Mouse (Mus musculus) erythroblast, embryonic 14.5 days (primary cell): Measurements from ENCODE around the gene Trip12. TPM values are rescaled to one million over a fixed set of nuclear protein-coding genes. Genes with fewer than 3 reads are reported as not detected.

Source experiments
- H3K27me3 ChIP-seq: 2 replicates; pipeline ENCODE4 v1.6.1; 2012; ENCODE audit warnings: inconsistent platforms; ENCODE audit not compliant: control insufficient read depth
- H3K36me3 ChIP-seq: 2 replicates; pipeline ENCODE4 v1.6.1; 2012; ENCODE audit warnings: mild to moderate bottlenecking, inconsistent platforms; ENCODE audit not compliant: control insufficient read depth
- H3K4me1 ChIP-seq: 2 replicates; pipeline ENCODE4 v1.6.1; 2012; ENCODE audit warnings: inconsistent platforms; ENCODE audit not compliant: control insufficient read depth
- H3K4me3 ChIP-seq: replicated peaks from 2 replicates; pipeline ENCODE3; 2012; ENCODE audit warnings: moderate library complexity, mild to moderate bottlenecking, inconsistent platforms
- H3K9me3 ChIP-seq: 2 replicates; pipeline ENCODE4 v1.6.1; 2012; ENCODE audit warnings: low read length, inconsistent platforms, mixed read lengths; ENCODE audit not compliant: control insufficient read depth
- GATA1 ChIP-seq: IDR thresholded peaks from 2 replicates; pipeline ENCODE4 v1.6.1; 2012; ENCODE audit warnings: low read length, inconsistent platforms, mixed read lengths
- TAL1 ChIP-seq: IDR thresholded peaks from 3 replicates; pipeline ENCODE4 v1.6.1; 2012; ENCODE audit warnings: low read length, inconsistent platforms, mixed read lengths
- polyA plus RNA-seq: library from polyadenylated mRNA; stranded (reverse); fragments of >175 nt; gene quantifications from 2 replicates; pipeline ENCODE4 v1.2.3, GENCODE M21; 2012

Gene Trip12
- 0.30 and 0.84 TPM in 2 replicates for polyA plus RNA-seq

GRCm38 (mm10) chr1:84840018-84840664 lies at the start of gene Trip12:
Trip12 (minus strand) TSS chr1:84840516.
- H3K4me1 ChIP-seq, result peaks cover 31% of the 10 kb centered on the region
- peak within 1 kb of the TSS; percentile 86 for H3K4me3 ChIP-seq
- H3K36me3 ChIP-seq, result no peaks in the 10 kb centered on the region; the same call in 1 of the 2 replicates
- no peaks in the 10 kb centered on the region for H3K9me3 ChIP-seq
- no peak for TF ChIP-seq TAL1
- no peaks in the 10 kb centered on the region for H3K27me3 ChIP-seq

DNA sequence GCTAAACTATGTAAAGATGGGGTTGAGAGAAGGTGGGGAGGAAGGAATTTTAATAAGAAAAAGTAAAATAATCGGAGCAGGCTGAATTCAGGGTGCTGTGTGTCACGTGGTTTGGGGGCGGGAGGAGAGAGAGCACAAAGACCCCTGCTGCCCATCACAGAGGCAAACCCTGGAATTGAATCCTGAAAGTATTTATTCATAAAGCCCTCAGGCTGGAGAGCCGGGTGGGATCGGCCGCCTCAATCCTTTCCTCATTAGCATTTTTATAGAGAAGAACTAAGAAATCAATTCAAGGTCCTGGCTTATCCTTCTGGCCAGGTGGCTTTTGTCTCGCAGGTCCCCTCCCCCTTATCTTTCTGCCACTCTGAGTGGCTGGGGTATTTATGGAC lies 49.7 kb upstream of the Trip12 start:
- no peak overlapping the region for H3K4me3 ChIP-seq
- no peak for TF ChIP-seq TAL1
- no peak for TF ChIP-seq GATA1
- no peaks in the 10 kb centered on the region for H3K9me3 ChIP-seq
- no peaks in the 10 kb centered on the region for H3K27me3 ChIP-seq
- no peaks in the 10 kb centered on the region for H3K36me3 ChIP-seq
- no peaks in the 10 kb centered on the region for H3K4me1 ChIP-seq

- no peaks in the 10 kb centered on the region for H3K36me3 ChIP-seq
- TF ChIP-seq GATA1 (no peak), TAL1 (no peak)
- H3K27me3 ChIP-seq, result no peaks in the 10 kb centered on the region
- no peak overlapping the region for H3K4me3 ChIP-seq
- H3K9me3 ChIP-seq, result no peaks in the 10 kb centered on the region
- no peaks in the 10 kb centered on the region for H3K4me1 ChIP-seq
Measured at GRCm38 (mm10) chr1:84889330-84890004, 49.2 kb upstream of the Trip12 start.

DNA sequence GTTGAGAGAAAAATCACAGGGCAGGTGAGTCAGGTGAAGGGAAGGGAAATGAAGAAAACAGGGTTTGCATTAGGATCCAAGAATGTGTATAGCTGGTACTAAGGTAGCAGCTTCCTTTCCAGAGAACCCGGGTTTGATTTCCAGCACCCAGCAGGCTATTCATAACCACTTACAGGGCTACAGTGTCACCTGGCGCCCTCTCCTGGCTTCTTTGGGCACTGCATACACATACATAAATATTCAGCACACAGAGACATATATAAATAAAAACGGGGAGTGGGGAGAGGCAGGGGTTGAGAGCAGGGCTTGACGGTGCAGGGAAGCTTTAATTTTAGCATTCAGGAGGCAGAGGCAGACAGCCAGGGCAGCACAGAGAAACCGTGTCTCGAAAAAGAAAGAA lies 45.6 kb upstream of the Trip12 start:
- Histone ChIP-seq H3K36me3 (no peaks in the 10 kb centered on the region), H3K4me1 (no peaks in the 10 kb centered on the region), H3K9me3 (no peaks in the 10 kb centered on the region), H3K27me3 (no peaks in the 10 kb centered on the region), H3K4me3 (no peak overlapping the region)
- TF ChIP-seq GATA1, result no peak
- no peak for TF ChIP-seq TAL1

- Histone ChIP-seq H3K4me3 (no peak overlapping the region), H3K4me1 (no peaks in the 10 kb centered on the region), H3K9me3 (no peaks in the 10 kb centered on the region), H3K36me3 (no peaks in the 10 kb centered on the region), H3K27me3 (no peaks in the 10 kb centered on the region)
- TF ChIP-seq GATA1 (no peak), TAL1 (no peak)
Measured at GRCm38 (mm10) chr1:84885174-84885573, 44.9 kb upstream of the Trip12 start.

DNA sequence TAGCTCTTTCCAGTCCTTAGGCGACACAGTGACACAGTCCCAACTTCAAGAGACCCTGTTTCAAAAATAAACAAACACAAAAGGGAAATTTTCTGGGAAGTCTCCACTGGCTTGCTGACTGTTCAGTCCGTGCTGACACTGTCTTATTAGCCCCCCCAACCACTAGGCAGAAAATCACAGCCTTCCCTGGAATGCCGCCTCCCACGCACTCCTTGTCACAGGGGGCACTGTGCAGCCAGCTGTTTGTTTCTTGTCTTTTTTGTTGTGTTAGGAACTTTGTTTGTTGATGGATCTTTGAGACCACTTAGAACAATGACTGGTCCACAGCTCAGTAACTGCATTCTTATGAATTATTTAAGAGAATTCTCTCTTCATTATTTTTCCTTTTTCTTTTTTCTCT lies 43.6 kb upstream of the Trip12 start:
- H3K4me1 ChIP-seq, result no peaks in the 10 kb centered on the region
- H3K36me3 ChIP-seq, result no peaks in the 10 kb centered on the region
- no peak overlapping the region for H3K4me3 ChIP-seq
- TF ChIP-seq GATA1, result no peak
- TF ChIP-seq TAL1, result no peak
- H3K27me3 ChIP-seq, result no peaks in the 10 kb centered on the region
- no peaks in the 10 kb centered on the region for H3K9me3 ChIP-seq

- Histone ChIP-seq H3K27me3 (no peaks in the 10 kb centered on the region), H3K9me3 (no peaks in the 10 kb centered on the region), H3K36me3 (no peaks in the 10 kb centered on the region), H3K4me1 (no peaks in the 10 kb centered on the region), H3K4me3 (no peak overlapping the region)
- no peak for TF ChIP-seq TAL1
Measured at GRCm38 (mm10) chr1:84882937-84883336, 42.6 kb upstream of the Trip12 start.

DNA sequence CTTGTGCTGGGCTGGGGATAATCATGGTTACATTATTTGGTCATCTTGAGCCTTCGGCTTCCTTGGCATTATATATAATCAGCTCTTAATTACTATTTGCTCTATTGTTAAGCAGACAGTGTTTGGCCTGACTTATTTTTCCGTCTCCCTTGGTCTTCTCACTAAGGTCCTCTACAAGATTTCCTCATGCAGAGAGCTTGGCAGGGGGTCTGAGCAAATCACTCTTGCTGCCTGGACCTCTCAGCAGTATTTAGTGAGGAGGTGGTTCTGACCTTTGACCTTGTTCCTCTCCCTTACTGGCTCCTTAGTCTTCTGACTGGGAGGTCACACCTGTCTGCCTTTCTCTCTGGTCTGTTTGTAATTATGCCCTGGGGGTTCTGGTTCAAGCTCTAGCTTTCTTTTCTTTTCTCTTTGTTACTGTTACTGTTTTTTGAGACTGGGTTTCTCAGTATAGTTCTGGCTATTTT lies 41.8 kb upstream of the Trip12 start:
- TF ChIP-seq GATA1 (no peak), TAL1 (no peak)
- Histone ChIP-seq H3K4me1 (no peaks in the 10 kb centered on the region), H3K27me3 (no peaks in the 10 kb centered on the region), H3K36me3 (no peaks in the 10 kb centered on the region), H3K9me3 (no peaks in the 10 kb centered on the region), H3K4me3 (no peak overlapping the region)

DNA sequence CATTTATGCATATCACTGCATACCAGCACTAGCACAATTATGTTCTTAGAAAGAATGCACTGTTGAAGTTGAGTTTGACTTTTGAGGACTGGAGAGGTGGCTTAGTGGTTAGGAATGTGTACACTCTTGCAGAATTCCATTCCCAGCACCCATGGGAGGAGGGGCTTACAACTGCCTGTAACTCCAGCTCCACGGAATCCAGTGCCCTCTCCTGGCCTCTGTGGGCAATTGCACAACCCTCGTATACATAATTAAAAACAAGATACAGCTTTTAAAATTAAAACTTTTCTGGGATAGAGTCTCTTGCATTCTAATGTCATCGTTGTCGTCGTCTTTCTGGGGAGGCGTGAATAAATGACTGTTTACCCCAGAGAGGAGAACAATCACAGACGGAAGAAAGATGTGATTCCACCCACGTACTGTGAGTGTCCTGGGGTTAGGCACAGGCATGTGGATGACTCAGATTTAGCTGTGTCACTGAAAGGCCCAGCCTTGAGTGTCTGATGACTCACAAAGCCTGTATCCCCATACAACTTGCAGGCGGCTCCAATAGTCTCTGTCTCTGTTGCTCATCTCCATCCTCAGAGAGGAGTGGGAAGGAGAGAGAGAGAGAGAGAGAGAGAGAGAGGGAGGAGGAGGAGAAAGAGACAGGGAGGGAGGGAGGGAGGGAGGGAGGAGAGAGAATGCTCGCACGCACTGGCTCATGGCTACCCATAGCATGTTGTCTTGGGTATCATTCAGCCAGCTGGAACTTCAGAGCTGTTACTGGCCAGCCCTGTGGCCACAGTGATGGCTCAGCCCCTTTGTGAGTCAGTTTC lies 41.1 kb upstream of the Trip12 start:
- Histone ChIP-seq H3K4me3 (no peak overlapping the region), H3K4me1 (no peaks in the 10 kb centered on the region), H3K27me3 (no peaks in the 10 kb centered on the region), H3K9me3 (no peaks in the 10 kb centered on the region), H3K36me3 (no peaks in the 10 kb centered on the region)
- no peak for TF ChIP-seq TAL1
- no peak for TF ChIP-seq GATA1
